Mouse (Mus musculus) adrenal gland, adult 8-10 months (tissue): ENCODE measurements at regions not wholly inside any gene's neighbourhood (a gene's known extent, or its start where the extent isn't known, plus 50 kb on each side); places are given as distances from the start of the nearest gene placed in this dataset.
"Not testable (repeated sequence)": the region's sequence is repeated elsewhere in the genome, so short reads cannot be mapped to it uniquely, and the experiment has no call there.

Experiments used
- DNase-seq: peaks from one replicate; pipeline ENCODE4 v3.0.0; 2022

DNA sequence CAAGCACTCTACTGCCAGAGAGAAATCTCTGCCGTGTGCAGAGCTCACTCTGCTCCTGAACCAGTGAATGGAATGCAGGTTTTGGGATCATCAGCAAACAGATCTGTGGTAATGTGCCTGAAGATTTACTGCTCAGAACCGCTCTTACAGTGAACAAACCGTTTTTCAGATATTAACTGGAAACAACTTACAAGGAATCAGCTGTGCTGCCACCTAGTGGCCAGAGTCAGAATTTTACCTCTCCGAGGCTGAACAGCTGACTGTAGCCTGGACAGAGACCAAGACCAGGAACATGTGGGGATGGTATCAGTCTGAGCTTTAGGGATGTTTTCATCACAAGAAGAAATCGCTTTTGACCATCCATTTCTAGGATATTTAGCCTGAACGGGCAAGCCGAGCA, 65.3 kb downstream of the Gm15023 start:
- DNase-seq, result not testable (repeated sequence)

DNA sequence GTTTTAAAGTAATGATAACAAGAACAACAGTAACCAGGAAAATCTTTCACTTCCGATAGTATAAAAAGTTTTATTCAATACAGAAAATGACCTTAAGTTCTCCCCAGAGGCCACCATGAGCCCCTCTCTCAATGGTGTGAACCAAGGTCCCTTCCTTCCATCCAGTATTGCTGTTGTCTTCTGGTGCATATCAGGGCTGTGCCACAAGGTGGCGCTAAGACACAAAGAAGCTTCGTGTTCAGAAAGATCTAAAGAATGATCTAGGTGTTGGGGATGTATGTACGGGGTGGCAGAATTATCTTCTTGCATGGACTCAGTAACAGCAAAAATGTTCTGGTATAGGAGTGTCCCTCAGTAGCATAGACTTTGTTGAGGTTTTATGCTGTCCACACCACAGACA, 66.6 kb downstream of the Gm15023 start:
- not testable (repeated sequence) for DNase-seq

DNA sequence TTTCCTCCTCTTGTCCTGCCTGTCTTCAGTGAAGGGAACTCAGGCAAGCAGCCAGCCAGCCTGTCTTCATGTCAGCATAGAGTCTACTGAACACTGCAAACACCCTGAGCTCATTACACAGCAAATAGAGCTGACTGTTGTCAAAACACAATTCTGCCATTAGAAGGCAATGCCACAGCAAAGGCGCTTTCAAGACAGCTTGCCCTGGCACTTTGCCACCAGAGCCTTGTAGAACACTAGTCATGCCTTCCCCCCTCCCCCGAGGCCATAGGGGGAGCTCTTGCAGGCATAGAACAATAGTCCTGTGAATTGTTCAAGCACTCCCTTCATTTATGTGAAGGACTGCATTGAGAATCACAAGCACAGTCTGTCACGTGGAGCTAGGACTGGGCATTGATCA, 75.8 kb downstream of the Gm15023 start:
- no peak for DNase-seq

DNA sequence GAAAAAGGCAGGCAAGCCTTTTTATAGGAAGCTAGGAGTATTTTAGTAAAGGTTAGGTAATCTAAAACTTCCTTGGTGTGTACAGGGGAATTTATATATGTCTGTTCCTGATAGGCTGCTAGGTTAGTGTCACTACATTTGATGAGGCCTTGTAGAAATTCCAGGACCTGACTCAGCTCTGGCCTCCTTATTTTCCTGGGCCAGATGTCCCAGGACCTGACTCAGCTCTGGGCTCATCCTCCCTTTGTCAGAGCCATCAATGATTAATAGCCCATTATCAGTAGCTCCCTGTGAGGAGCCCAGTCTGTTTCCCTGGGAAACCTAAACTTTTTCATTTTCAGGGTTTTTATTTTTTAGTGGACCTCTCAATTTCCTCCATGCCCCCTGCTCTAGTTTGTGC, 79.3 kb downstream of the Gm15023 start:
- DNase-seq, result peak; percentile 22

DNA sequence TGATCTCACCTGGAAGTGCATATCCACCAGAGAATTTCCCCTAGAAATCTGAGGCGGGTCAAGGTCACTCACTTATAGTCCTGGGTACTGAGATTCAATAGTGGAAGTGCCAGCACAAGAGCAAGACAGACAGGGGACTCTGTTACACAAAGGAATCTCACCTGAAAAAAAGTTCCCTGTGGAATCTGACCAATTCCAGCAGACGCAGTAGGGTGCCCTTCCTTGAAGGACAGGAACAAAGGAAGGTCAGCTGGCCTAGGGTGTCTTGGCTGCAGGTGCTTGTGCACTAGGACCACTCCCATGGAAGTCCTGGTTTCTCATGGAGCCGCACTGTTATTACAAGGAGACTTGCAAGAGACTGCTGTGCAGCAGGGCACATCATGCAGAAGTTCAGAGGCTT, 81.2 kb downstream of the Gm15023 start:
- no peak for DNase-seq

DNA sequence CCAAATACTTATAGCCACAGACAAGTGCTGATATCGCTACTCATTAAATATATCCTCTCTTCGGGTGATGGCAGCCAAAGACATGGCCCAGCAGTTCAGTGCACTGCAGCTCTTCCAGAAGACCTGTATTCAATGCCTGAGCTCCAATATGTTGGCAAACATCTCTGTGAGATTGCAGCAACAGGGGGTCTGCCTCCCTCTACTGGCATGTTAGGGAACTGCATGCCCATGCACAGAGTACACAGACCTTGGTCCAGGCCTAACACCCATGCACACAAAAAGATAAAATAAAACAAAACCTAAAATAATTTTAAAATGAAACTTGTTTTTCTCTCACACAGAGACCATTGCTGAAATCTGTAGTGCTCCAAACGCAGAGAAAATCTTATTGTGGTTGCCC, 82.1 kb upstream of the Zmat1 start:
- peak; percentile 30 for DNase-seq

DNA sequence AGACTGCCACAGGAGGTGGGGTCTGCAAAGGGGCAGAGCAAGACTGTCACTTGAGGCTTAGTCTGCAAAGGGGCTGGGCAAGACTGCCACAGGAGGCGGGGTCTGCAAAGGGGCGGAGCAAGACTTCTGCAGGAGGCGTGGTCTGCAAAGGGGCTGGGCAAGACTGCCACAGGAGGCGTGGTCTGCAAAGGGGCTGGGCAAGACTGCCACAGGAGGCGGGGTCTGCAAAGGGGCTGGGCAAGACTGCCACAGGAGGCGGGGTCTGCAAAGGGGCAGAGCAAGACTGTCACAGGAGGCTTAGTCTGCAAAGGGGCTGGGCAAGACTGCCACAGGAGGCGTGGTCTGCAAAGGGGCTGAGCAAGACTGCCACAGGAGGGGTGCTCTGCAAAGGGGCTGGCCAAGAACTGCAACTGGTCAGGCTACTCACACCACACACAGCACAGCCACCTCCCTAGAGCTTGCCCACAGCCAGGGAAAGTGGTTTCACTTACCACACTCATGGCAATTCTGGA, 78.1 kb upstream of the Zmat1 start:
- DNase-seq, result peak; percentile 76

DNA sequence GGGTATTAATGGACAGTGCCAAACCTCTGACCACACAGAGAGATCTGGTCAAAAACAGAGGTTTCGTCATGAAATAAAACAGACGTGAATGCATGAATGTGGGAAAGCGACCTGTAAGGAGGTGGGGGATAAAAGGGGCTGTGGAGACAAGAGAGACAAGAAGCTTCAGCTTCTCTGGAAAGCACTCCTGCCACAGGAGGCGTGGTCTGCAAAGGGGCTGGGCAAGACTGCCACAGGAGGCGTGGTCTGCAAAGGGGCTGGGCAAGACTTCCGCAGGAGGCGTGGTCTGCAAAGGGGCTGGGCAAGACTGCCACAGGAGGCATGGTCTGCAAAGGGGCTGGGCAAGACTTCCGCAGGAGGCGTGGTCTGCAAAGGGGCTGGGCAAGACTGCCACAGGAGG, 77.6 kb upstream of the Zmat1 start:
- peak; percentile 15 for DNase-seq

DNA sequence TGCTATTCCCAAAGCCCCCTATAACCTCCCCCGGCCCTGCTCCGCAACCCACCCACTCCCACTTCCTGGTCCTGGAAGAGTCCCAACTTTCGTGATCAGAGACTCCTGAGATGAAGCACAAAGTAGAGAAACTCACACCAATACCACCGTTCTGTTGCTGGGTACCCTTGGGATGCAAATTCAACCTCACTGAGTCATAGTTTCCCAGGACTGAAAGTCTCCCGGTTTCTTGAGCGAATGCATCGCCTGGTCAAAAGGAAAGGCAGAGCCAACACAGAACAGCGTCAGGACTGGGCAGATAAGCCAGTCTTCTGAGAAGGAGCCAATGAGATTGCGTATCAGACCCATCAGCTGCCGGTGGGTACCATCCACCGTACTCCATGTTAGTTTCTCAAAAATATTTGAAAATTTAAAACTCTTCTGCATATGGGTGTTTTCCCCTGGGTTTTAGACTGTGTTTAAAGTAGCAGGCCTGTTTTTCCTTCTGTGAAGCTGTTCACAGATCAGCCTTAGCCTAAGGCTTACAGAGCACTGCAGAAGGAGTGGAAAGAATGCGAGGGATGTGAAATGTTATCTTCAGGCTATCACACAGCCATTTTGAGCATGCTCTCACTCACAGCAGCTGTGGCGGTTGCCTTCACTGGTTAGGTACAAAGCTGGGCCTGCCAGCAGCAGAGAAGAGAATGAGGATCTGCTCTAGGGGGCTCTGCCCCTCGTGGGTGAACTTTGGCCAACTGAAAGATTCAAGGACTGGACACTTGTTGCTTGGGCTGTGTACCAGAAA, 77.0 kb upstream of the Zmat1 start:
- not testable (repeated sequence) for DNase-seq

DNA sequence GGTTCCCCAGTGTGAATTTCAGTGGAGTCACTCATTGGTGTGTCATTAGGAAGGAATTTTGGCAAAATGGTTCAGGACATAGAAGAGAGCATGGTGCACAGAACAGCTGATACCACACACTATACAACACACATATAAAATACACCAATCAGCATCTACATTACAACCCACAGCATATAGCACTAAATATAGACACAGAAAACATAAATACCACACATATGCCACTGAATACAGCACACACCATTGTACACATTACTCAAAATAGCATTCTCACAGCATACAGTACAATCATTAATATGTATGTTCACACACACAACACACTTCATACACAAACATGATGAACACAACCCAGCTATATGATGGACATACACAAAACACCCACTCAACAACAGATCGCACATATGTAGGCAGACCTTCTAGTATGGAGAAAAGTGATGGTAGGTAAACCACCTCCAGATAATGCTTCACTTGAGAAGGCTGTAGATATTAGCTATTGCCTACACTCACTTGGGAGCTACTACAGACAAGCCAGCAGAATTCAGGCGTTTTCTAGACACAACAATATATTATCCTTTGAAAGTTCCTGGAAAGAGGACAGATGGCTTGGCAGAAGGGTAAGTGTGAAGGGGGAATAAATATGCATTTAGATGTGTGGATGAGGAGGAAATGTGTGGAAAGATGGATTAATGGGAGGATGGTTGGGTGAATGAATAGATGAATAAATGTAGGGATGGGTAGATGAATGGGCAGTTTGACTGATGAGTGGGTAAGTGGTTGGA, 71.6 kb upstream of the Zmat1 start:
- DNase-seq, result no peak

DNA sequence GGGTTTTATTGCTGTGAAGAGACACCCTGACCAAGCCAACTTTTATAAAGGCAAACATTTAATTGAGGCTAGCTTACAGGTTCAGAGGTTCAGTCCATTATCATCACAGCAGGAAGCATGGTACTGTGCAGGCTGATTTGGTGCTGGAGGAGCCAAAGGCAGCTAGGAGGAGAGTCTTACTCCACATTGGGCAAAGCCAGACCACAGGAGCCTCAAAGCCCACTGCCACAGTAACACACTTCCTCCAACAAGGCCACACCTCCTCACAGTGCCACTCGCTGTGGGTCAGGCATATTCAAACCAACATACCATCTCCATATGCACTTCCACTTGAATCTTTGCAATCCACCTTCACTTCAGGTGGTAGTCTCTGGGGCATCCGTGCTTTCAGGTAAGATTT, 70.4 kb upstream of the Zmat1 start:
- no peak for DNase-seq

DNA sequence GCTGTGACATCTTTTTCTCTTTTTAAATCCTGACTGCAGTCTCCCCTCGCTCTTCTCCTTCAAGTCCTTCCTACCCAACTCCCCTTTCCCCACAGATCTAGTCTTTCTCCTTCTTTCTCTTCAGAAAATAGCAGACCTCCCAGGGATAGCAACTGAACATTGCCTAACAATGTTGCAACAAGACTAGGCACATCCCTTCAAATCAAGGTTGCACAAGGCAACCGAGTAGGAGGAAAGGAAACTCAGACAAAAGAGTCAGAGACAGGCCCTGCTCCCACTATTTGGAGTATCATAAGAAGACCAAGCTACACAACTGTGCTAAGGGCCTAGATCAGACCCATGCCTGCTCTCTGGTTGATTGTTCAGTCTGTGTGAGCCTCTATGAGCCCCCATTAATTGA, 66.9 kb upstream of the Zmat1 start:
- no peak for DNase-seq

DNA sequence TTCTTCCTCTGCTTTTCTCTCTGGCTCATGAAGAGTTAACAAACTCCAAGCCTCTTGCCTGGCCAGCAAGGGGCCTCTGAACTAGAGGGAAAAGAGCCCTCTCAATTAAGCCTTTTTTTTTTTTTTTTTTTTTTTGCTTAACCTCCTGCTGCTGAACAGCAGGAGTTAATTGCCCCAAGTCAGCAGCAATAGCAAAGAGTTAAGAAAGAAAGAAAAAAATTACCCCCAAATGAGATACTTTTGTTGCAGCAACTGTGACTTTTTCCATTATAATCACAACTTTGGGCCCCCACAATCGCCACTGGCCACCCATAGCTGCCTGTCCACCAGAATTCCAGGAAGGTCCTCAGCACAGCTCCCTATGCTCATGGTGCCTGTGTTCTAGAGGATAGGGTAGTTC, 60.4 kb upstream of the Zmat1 start:
- no peak for DNase-seq

DNA sequence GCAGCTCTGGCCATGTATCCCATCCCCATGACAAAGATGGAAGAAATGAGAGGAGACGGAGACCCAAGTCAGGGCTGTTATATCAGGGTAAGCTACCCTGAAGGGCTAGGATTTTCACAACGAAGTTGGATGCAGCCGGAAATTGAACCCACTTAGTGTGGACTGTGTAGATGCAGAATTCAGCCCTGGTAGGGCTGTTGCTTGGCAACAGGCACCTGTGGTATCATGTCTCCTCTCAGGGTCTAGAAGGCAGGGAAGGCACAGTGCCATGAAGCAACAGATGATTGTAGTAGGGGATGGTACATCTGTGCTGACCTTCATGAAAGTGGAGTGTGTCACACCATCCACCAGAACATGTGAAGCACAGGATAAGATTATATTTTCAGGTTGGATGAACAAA, 51.2 kb upstream of the Zmat1 start:
- DNase-seq, result no peak

DNA sequence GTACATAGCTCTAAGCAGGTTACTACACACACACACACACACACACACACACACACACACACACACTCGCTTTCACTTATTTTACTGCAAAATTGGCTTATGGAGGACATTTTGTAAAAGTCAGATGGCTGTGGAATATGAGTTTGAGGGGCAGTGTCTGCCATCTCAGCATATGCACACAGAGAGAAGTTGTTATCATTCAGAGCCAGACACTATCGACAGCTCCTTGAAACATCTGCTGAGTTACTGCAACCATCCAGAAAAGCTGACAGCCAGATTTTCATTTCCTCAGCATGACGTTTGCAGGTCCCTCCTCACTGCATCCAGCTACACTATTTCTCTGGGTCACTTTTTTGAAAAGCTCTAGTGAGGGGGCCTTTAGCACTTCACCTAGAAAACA, 49.9 kb upstream of the Zmat1 start:
- DNase-seq, result no peak
